Mouse (Mus musculus) megakaryocyte, embryonic 14.5 days (primary cell): ENCODE measurements at regions not wholly inside any gene's neighbourhood (a gene's known extent, or its start where the extent isn't known, plus 50 kb on each side); places are given as distances from the start of the nearest gene placed in this dataset.

Source experiments
- FLI1 ChIP-seq: IDR thresholded peaks from 2 replicates; pipeline ENCODE4 v1.6.1; 2012; ENCODE audit warnings: low read length, inconsistent platforms, mixed read lengths
- GATA1 ChIP-seq: IDR thresholded peaks from 3 replicates; pipeline ENCODE4 v1.6.1; 2012; ENCODE audit warnings: mixed read lengths, low read length, inconsistent platforms, borderline replicate concordance

DNA sequence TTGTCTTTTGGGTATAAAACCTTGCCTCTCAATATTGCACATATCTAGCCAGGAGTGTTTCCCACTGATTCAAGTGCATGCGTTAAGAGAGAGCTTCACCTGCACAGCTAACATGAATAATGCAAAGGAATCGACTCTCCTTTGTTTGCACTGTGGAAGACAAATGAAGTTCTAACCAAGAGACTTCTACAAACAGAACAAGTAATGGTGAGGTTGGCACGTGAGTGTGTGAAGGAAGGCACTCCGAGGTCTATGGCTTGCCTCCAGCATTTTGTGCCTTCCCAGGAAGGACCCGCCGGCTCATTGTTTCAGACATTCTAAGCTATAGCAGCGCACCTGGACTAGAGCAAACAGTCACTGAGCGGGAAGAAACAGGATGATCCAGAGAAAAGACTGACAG lies 238.5 kb upstream of the Gm5148 start:
- TF ChIP-seq GATA1 (no peak), FLI1 (no peak)
